In the genomic region with DNA sequence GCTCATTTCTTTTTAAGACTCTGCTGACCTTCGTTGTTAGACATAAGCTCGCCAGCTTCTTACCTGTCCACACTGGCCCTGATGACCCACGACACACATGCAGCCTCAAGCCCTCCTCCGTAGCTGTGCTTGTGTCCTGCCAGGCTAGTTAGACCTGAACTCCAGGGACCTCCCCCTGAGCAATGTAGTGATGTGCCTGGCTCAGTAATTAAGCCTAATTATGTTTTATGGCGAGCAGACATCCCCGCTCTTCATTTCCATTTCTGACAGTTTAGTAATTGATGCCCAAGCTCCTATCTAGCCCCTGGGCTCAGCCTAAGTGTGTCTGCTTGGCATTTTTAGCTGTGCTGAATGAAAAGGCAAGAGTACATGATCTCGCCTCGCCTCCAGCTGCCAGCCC, we compare ENCODE assay signal across 10 mouse cellular contexts. TPM values are rescaled to one million over a fixed set of nuclear protein-coding genes. Genes with fewer than 3 reads are reported as not detected.
A peak's percentile ranks its signal among the peaks of the same experiment; 100 is the strongest.
DNase-seq lines count a peak whose midpoint lies in the region; ATAC-seq and TF ChIP-seq lines count a peak whose summit lies in the region.
"Had no signal": no experiment of that assay in that cellular context is flagged by ENCODE, and none has a peak within 500 bp of the region (broad histone marks: within the 10 kb centered on the region; RNA-seq: fewer than 3 reads in every experiment).

No protein-coding gene starts in this region.

- no peaks in the 10 kb centered on the region for H3K27me3 ChIP-seq in hindbrain, embryonic 11.5 days (ENCODE audit: control insufficient read depth, insufficient read depth, low read length)
- no peaks in the 10 kb centered on the region for H3K27me3 ChIP-seq in hindbrain, embryonic 10.5 days (ENCODE audit: insufficient read depth, poor library complexity, severe bottlenecking)
- no peaks in the 10 kb centered on the region for H3K27me3 ChIP-seq in hindbrain, postnatal 0 days (ENCODE audit: insufficient read depth, low read length)
- no peaks in the 10 kb centered on the region for H3K27me3 ChIP-seq in thymus, adult 2 months (ENCODE audit: control insufficient read depth, insufficient read depth, low read length)
- H3K27me3 ChIP-seq: liver, embryonic 13.5 days had no signal

- no peak for TF ChIP-seq POLR2A in thymus, adult 2 months (IDR thresholded peaks at IDR 0.05; ENCODE audit: control insufficient read depth, extremely low read depth, insufficient read depth, low read length, poor library complexity)

- H3K4me3 ChIP-seq in hindbrain, embryonic 11.5 days (ENCODE audit: low read depth, low read length), result no peak overlapping the region
- no peak overlapping the region for H3K4me3 ChIP-seq in hindbrain, embryonic 10.5 days
- H3K4me3 ChIP-seq in hindbrain, postnatal 0 days (ENCODE audit: low read length), result no peak overlapping the region
- no peak overlapping the region for H3K4me3 ChIP-seq in thymus, adult 2 months (ENCODE audit: control insufficient read depth, insufficient read depth, low read length)
- H3K4me3 ChIP-seq: erythroblast, embryonic 14.5 days; liver, embryonic 13.5 days had no signal

- peak; percentile 51 for ATAC-seq in hindbrain, embryonic 11.5 days (ENCODE audit: low FRiP score)
- ATAC-seq in hindbrain, postnatal 0 days, result 0 out of 2 replicates have a peak, but pooled peaks have one; percentile 54
- ATAC-seq in erythroid progenitor cell, adult 5-6 weeks (replicated peaks; ENCODE audit: low FRiP score, poor library complexity, severe bottlenecking), result no peak

- H3K9ac ChIP-seq in hindbrain, embryonic 11.5 days (ENCODE audit: low read depth, low read length), result no peak overlapping the region
- 0 out of 2 replicates have a peak overlapping the region, but pooled peaks have one; percentile 17 for H3K9ac ChIP-seq in hindbrain, postnatal 0 days (replicated peaks; ENCODE audit: low read length)
- H3K9ac ChIP-seq: liver, embryonic 13.5 days had no signal

- TF ChIP-seq CTCF in hindbrain, postnatal 0 days (IDR thresholded peaks at IDR 0.05; ENCODE audit: low read depth), result no peak
- TF ChIP-seq CTCF in thymus, adult 2 months (IDR thresholded peaks at IDR 0.05; ENCODE audit: borderline replicate concordance, control insufficient read depth, extremely low read depth, insufficient read depth, low read length, poor library complexity), result no peak

- H3K36me3 ChIP-seq in hindbrain, embryonic 11.5 days (ENCODE audit: control insufficient read depth, insufficient read depth, low read length), result no peaks in the 10 kb centered on the region; the same call in 1 of the 2 replicates
- peaks cover 94% of the 10 kb centered on the region for H3K36me3 ChIP-seq in hindbrain, embryonic 10.5 days
- H3K36me3 ChIP-seq in hindbrain, postnatal 0 days (ENCODE audit: insufficient read depth, low read length), result peaks cover 11% of the 10 kb centered on the region
- H3K36me3 ChIP-seq in thymus, adult 2 months (ENCODE audit: control insufficient read depth, insufficient read depth, low read length), result peaks cover 24% of the 10 kb centered on the region

- H3K4me2 ChIP-seq in hindbrain, embryonic 11.5 days (replicated peaks; ENCODE audit: low read depth, low read length), result no peak overlapping the region
- no peak overlapping the region for H3K4me2 ChIP-seq in hindbrain, postnatal 0 days (ENCODE audit: low read depth, low read length)
- H3K4me2 ChIP-seq: liver, embryonic 13.5 days had no signal

- H3K9me3 ChIP-seq in hindbrain, embryonic 11.5 days (ENCODE audit: control insufficient read depth, low read length), result no peaks in the 10 kb centered on the region
- peaks cover 17% of the 10 kb centered on the region; the same call in 1 of the 2 replicates for H3K9me3 ChIP-seq in hindbrain, embryonic 10.5 days
- no peaks in the 10 kb centered on the region for H3K9me3 ChIP-seq in hindbrain, postnatal 0 days (ENCODE audit: low read length)
- H3K9me3 ChIP-seq: liver, embryonic 13.5 days had no signal

- H3K27ac ChIP-seq in hindbrain, embryonic 11.5 days (ENCODE audit: low read depth, low read length), result no peak overlapping the region
- no peak overlapping the region for H3K27ac ChIP-seq in hindbrain, embryonic 10.5 days
- no peak overlapping the region for H3K27ac ChIP-seq in hindbrain, postnatal 0 days
- H3K27ac ChIP-seq in thymus, adult 2 months (ENCODE audit: control insufficient read depth, insufficient read depth, low read length), result no peak overlapping the region
- H3K27ac ChIP-seq: liver, embryonic 13.5 days had no signal

- 78% methylated on average over 8 of the region's 8 CpGs for WGBS in hindbrain, embryonic 11.5 days
- WGBS in hindbrain, embryonic 10.5 days, result 79% methylated on average over 8 of the region's 8 CpGs
- 59% methylated on average over 8 of the region's 8 CpGs for WGBS in hindbrain, postnatal 0 days
- 93% methylated on average over 8 of the region's 8 CpGs for WGBS in thymus, adult 2 months

- H3K4me1 ChIP-seq in hindbrain, embryonic 11.5 days (replicated peaks; ENCODE audit: control insufficient read depth, insufficient read depth, low read length), result peaks cover 4% of the 10 kb centered on the region; the same call in 1 of the 2 replicates
- peaks cover 15% of the 10 kb centered on the region for H3K4me1 ChIP-seq in hindbrain, embryonic 10.5 days (replicated peaks)
- peaks cover 7% of the 10 kb centered on the region for H3K4me1 ChIP-seq in hindbrain, postnatal 0 days (ENCODE audit: insufficient read depth, low read length)
- H3K4me1 ChIP-seq in thymus, adult 2 months (replicated peaks; ENCODE audit: control insufficient read depth, insufficient read depth, low read length), result peaks cover 22% of the 10 kb centered on the region

- no peak for DNase-seq in hindbrain, embryonic 11.5 days (ENCODE audit: low spot score)
- DNase-seq in hindbrain, embryonic 10.5 days (ENCODE audit: low spot score), result no peak
- DNase-seq in urinary bladder, postnatal 14 days (ENCODE audit: low spot score), result peak; percentile 57
- DNase-seq in urinary bladder, postnatal 4 days (ENCODE audit: low spot score in 2 of 2), result no peak
- DNase-seq in hindbrain, postnatal 0 days (ENCODE audit: low spot score), result no peak
- peak; percentile 49 to 57 for DNase-seq in urinary bladder, postnatal 36 days (ENCODE audit: low spot score in 2 of 2)
- DNase-seq in thymus, adult 2 months, result no peak
- DNase-seq: liver, embryonic 13.5 days had no signal

RNA-seq across cellular contexts. Expression of a gene that starts 22.3 kb away (rescaled TPM):
- polyA plus RNA-seq in hindbrain, embryonic 11.5 days (2014; fragmentation: Nextera tagmentation; extraction: Ambion mirVana), result 1,127 and 1,205 TPM in 2 replicates
- polyA plus RNA-seq in hindbrain, embryonic 10.5 days (2016; fragmentation: Nextera tagmentation; extraction: Ambion mirVana), result 918 and 954 TPM in 2 replicates
- 180 and 194 TPM in 2 replicates for total RNA-seq in hindbrain, postnatal 0 days (2014; rRNA removed)
- polyA plus RNA-seq in hindbrain, postnatal 0 days (2015; fragmentation: Nextera tagmentation; extraction: Ambion mirVana), result 317 and 348 TPM in 2 replicates
- total RNA-seq in erythroid progenitor cell, adult 5-6 weeks (2015; ENCODE audit: low replicate concordance), result 9.7 and 41.1 TPM in 2 replicates
- 13.6 and 36.1 TPM in 2 replicates for total RNA-seq in erythroid progenitor cell, adult 5-6 weeks (2017; ENCODE audit: low replicate concordance)
- polyA plus RNA-seq in thymus, adult 2 months (2012; rRNA removed), result 199 and 212 TPM in 2 replicates

Comparison
In these comparisons a context has a peak if more than half of its experiments do, and no peak if none do; other contexts are left out.
1. DNase-seq: peak in urinary bladder, postnatal 14 days (single experiment) and urinary bladder, postnatal 36 days (2 of 2); none in hindbrain, embryonic 11.5 days (single experiment), hindbrain, embryonic 10.5 days (single experiment), urinary bladder, postnatal 4 days (0 of 2), hindbrain, postnatal 0 days (single experiment) and thymus, adult 2 months (single experiment).